ENCODE assay signal across 10 mouse cellular contexts in genomic region chr14:121786900-121787299, GRCm38 (mm10).
"Had no signal": no experiment of that assay in that cellular context is flagged by ENCODE, and none has a peak within 500 bp of the region (broad histone marks: within the 10 kb centered on the region; RNA-seq: fewer than 3 reads in every experiment).

No protein-coding gene starts in this region.

- H3K9me3 ChIP-seq: limb, embryonic 13.5 days; liver, embryonic 15.5 days; lung, embryonic 15.5 days; midbrain, embryonic 13.5 days; stomach, embryonic 15.5 days had no signal

- H3K4me2 ChIP-seq: limb, embryonic 13.5 days; liver, embryonic 11.5 days; liver, embryonic 15.5 days; lung, embryonic 15.5 days; midbrain, embryonic 13.5 days; stomach, embryonic 15.5 days had no signal

- DNase-seq: layer of hippocampus, adult 9-11 months; right cerebral cortex, postnatal 14 days; thymus, postnatal 4 days had no signal

- H3K4me3 ChIP-seq: limb, embryonic 13.5 days; liver, embryonic 15.5 days; lung, embryonic 15.5 days; midbrain, embryonic 13.5 days; stomach, embryonic 15.5 days had no signal

- H3K27me3 ChIP-seq: liver, embryonic 15.5 days; lung, embryonic 15.5 days; midbrain, embryonic 13.5 days; stomach, embryonic 15.5 days had no signal

- H3K4me1 ChIP-seq: liver, embryonic 15.5 days; midbrain, embryonic 13.5 days had no signal

- H3K27ac ChIP-seq: hindbrain, postnatal 0 days; limb, embryonic 13.5 days; liver, embryonic 15.5 days; lung, embryonic 15.5 days; midbrain, embryonic 13.5 days; stomach, embryonic 15.5 days had no signal

- ATAC-seq: hindbrain, postnatal 0 days; midbrain, embryonic 13.5 days had no signal

- H3K36me3 ChIP-seq: limb, embryonic 13.5 days; liver, embryonic 15.5 days; lung, embryonic 15.5 days; midbrain, embryonic 13.5 days; stomach, embryonic 15.5 days had no signal

- H3K9ac ChIP-seq: limb, embryonic 13.5 days; liver, embryonic 15.5 days; lung, embryonic 15.5 days; midbrain, embryonic 13.5 days; stomach, embryonic 15.5 days had no signal
